Mouse (Mus musculus): Measurements from ENCODE around the gene Arhgap27. TPM values are rescaled to one million over a fixed set of nuclear protein-coding genes. Genes with fewer than 3 reads are reported as not detected.
"Not testable (repeated sequence)": the region's sequence is repeated elsewhere in the genome, so short reads cannot be mapped to it uniquely, and the experiment has no call there.

The Arhgap27 gene
- polyA plus RNA-seq, 1 experiment from 2014 or later = 1.5 TPM

GRCm38 (mm10) chr11:103330651-103331319, 32.7 kb downstream of the Arhgap27 start:
- H3K27ac ChIP-seq (ENCODE audit: low read depth, low read length) = no peak overlapping the region
- no peak overlapping the region for H3K4me3 ChIP-seq (ENCODE audit: low read depth, low read length)
- no peak overlapping the region for H3K4me2 ChIP-seq (ENCODE audit: low read length)
- peaks cover 20% of the 10 kb centered on the region for H3K27me3 ChIP-seq (replicated peaks; ENCODE audit: control insufficient read depth, insufficient read depth, low read length)
- no peaks in the 10 kb centered on the region for H3K4me1 ChIP-seq (ENCODE audit: control insufficient read depth, insufficient read depth, low read length)
- no peaks in the 10 kb centered on the region for H3K36me3 ChIP-seq (ENCODE audit: control insufficient read depth, insufficient read depth, low read length)
- no peak for ATAC-seq
- H3K9ac ChIP-seq (ENCODE audit: low read length) = no peak overlapping the region
- WGBS = 77% methylated on average over 7 of the region's 7 CpGs
- DNase-seq (ENCODE audit: low spot score) = no peak
- no peaks in the 10 kb centered on the region for H3K9me3 ChIP-seq (replicated peaks; ENCODE audit: control insufficient read depth, low read length)

GRCm38 (mm10) chr11:103326950-103327349, 36.5 kb downstream of the Arhgap27 start:
- DNase-seq (ENCODE audit: low spot score) (peak; percentile 85), ATAC-seq (0 out of 2 replicates have a peak, but pooled peaks have one; percentile 38)
- Histone ChIP-seq H3K27ac (ENCODE audit: low read depth, low read length) (peak overlapping the region; percentile 16; the same call in 1 of the 2 replicates), H3K4me2 (ENCODE audit: low read length) (no peak overlapping the region), H3K4me3 (ENCODE audit: low read depth, low read length) (no peak overlapping the region), H3K9me3 (replicated peaks; ENCODE audit: control insufficient read depth, low read length) (no peaks in the 10 kb centered on the region), H3K9ac (ENCODE audit: low read length) (no peak overlapping the region), H3K36me3 (ENCODE audit: control insufficient read depth, insufficient read depth, low read length) (no peaks in the 10 kb centered on the region), H3K4me1 (ENCODE audit: control insufficient read depth, insufficient read depth, low read length) (no peaks in the 10 kb centered on the region; the same call in 1 of the 2 replicates), H3K27me3 (replicated peaks; ENCODE audit: control insufficient read depth, insufficient read depth, low read length) (no peaks in the 10 kb centered on the region)
- WGBS = 9% methylated on average over 5 of the region's 5 CpGs

- peaks cover 3% of the 10 kb centered on the region; the same call in 1 of the 2 replicates for H3K4me1 ChIP-seq (ENCODE audit: control insufficient read depth, insufficient read depth, low read length)
- no peak overlapping the region for H3K9ac ChIP-seq (ENCODE audit: low read length)
- H3K4me3 ChIP-seq (ENCODE audit: low read depth, low read length) = no peak overlapping the region
- H3K27me3 ChIP-seq (replicated peaks; ENCODE audit: control insufficient read depth, insufficient read depth, low read length) = no peaks in the 10 kb centered on the region
- no peak overlapping the region for H3K27ac ChIP-seq (ENCODE audit: low read depth, low read length)
- H3K4me2 ChIP-seq (ENCODE audit: low read length) = peak overlapping the region; percentile 1; the same call in 1 of the 2 replicates
- no peaks in the 10 kb centered on the region for H3K9me3 ChIP-seq (replicated peaks; ENCODE audit: control insufficient read depth, low read length)
- 11% methylated on average over 8 of the region's 8 CpGs for WGBS
- ATAC-seq = peak; percentile 55; the same call in 1 of the 2 replicates
- H3K36me3 ChIP-seq (ENCODE audit: control insufficient read depth, insufficient read depth, low read length) = no peaks in the 10 kb centered on the region
- peak; percentile 85 for DNase-seq (ENCODE audit: low spot score)
Observed at GRCm38 (mm10) chr11:103325172-103325571, 38.3 kb downstream of the Arhgap27 start.

- no peaks in the 10 kb centered on the region for H3K9me3 ChIP-seq (replicated peaks; ENCODE audit: control insufficient read depth, low read length)
- 37% methylated on average over 13 of the region's 13 CpGs for WGBS
- no peaks in the 10 kb centered on the region for H3K36me3 ChIP-seq (ENCODE audit: control insufficient read depth, insufficient read depth, low read length)
- peak overlapping the region; percentile 1; the same call in 1 of the 2 replicates for H3K4me2 ChIP-seq (ENCODE audit: low read length)
- H3K9ac ChIP-seq (ENCODE audit: low read length) = no peak overlapping the region
- peaks cover 3% of the 10 kb centered on the region; the same call in 1 of the 2 replicates for H3K4me1 ChIP-seq (ENCODE audit: control insufficient read depth, insufficient read depth, low read length)
- no peak overlapping the region for H3K27ac ChIP-seq (ENCODE audit: low read depth, low read length)
- peak; percentile 41; the same call in 1 of the 2 replicates for ATAC-seq
- no peaks in the 10 kb centered on the region for H3K27me3 ChIP-seq (replicated peaks; ENCODE audit: control insufficient read depth, insufficient read depth, low read length)
- no peak overlapping the region for H3K4me3 ChIP-seq (ENCODE audit: low read depth, low read length)
- peak; percentile 21 for DNase-seq (ENCODE audit: low spot score)
Observed at GRCm38 (mm10) chr11:103324723-103325122, 38.8 kb downstream of the Arhgap27 start.

GRCm38 (mm10) chr11:103322832-103323231, 40.7 kb downstream of the Arhgap27 start:
- H3K36me3 ChIP-seq (ENCODE audit: control insufficient read depth, insufficient read depth, low read length); DNase-seq (ENCODE audit: low spot score); H3K9ac ChIP-seq (ENCODE audit: low read length); H3K4me2 ChIP-seq (ENCODE audit: low read length); H3K4me1 ChIP-seq (ENCODE audit: control insufficient read depth, insufficient read depth, low read length); H3K27ac ChIP-seq (ENCODE audit: low read depth, low read length); ATAC-seq; H3K4me3 ChIP-seq (ENCODE audit: low read depth, low read length); H3K9me3 ChIP-seq (replicated peaks; ENCODE audit: control insufficient read depth, low read length); H3K27me3 ChIP-seq (replicated peaks; ENCODE audit: control insufficient read depth, insufficient read depth, low read length): not testable (repeated sequence)
- WGBS = 41% methylated on average over 4 of the region's 4 CpGs

- no peak for ATAC-seq
- H3K27me3 ChIP-seq (replicated peaks; ENCODE audit: control insufficient read depth, insufficient read depth, low read length) = no peaks in the 10 kb centered on the region
- no peak overlapping the region for H3K4me2 ChIP-seq (ENCODE audit: low read length)
- 38% methylated on average over 4 of the region's 4 CpGs for WGBS
- H3K9ac ChIP-seq (ENCODE audit: low read length) = no peak overlapping the region
- peak; percentile 71 for DNase-seq (ENCODE audit: low spot score)
- H3K4me1 ChIP-seq (ENCODE audit: control insufficient read depth, insufficient read depth, low read length) = peaks cover 3% of the 10 kb centered on the region; the same call in 1 of the 2 replicates
- no peak overlapping the region for H3K4me3 ChIP-seq (ENCODE audit: low read depth, low read length)
- H3K36me3 ChIP-seq (ENCODE audit: control insufficient read depth, insufficient read depth, low read length) = no peaks in the 10 kb centered on the region
- no peak overlapping the region for H3K27ac ChIP-seq (ENCODE audit: low read depth, low read length)
- no peaks in the 10 kb centered on the region for H3K9me3 ChIP-seq (replicated peaks; ENCODE audit: control insufficient read depth, low read length)
Observed at GRCm38 (mm10) chr11:103320646-103321045, 42.8 kb downstream of the Arhgap27 start.

GRCm38 (mm10) chr11:103320196-103320595, 43.3 kb downstream of the Arhgap27 start:
- Histone ChIP-seq H3K4me1 (ENCODE audit: control insufficient read depth, insufficient read depth, low read length) (peaks cover 3% of the 10 kb centered on the region; the same call in 1 of the 2 replicates), H3K4me2 (ENCODE audit: low read length) (no peak overlapping the region), H3K9ac (ENCODE audit: low read length) (no peak overlapping the region), H3K36me3 (ENCODE audit: control insufficient read depth, insufficient read depth, low read length) (no peaks in the 10 kb centered on the region), H3K27ac (ENCODE audit: low read depth, low read length) (no peak overlapping the region), H3K27me3 (replicated peaks; ENCODE audit: control insufficient read depth, insufficient read depth, low read length) (no peaks in the 10 kb centered on the region), H3K4me3 (ENCODE audit: low read depth, low read length) (no peak overlapping the region), H3K9me3 (replicated peaks; ENCODE audit: control insufficient read depth, low read length) (no peaks in the 10 kb centered on the region)
- ATAC-seq (no peak), DNase-seq (ENCODE audit: low spot score) (no peak)
- 86% methylated on average over 8 of the region's 8 CpGs for WGBS

GRCm38 (mm10) chr11:103318042-103318441, 45.5 kb downstream of the Arhgap27 start:
- Histone ChIP-seq H3K4me2 (ENCODE audit: low read length) (no peak overlapping the region), H3K36me3 (ENCODE audit: control insufficient read depth, insufficient read depth, low read length) (no peaks in the 10 kb centered on the region), H3K9me3 (replicated peaks; ENCODE audit: control insufficient read depth, low read length) (no peaks in the 10 kb centered on the region), H3K27me3 (replicated peaks; ENCODE audit: control insufficient read depth, insufficient read depth, low read length) (no peaks in the 10 kb centered on the region), H3K4me3 (ENCODE audit: low read depth, low read length) (no peak overlapping the region), H3K9ac (ENCODE audit: low read length) (no peak overlapping the region), H3K27ac (ENCODE audit: low read depth, low read length) (no peak overlapping the region), H3K4me1 (ENCODE audit: control insufficient read depth, insufficient read depth, low read length) (peaks cover 3% of the 10 kb centered on the region; the same call in 1 of the 2 replicates)
- no peak for ATAC-seq
- 74% methylated on average over 1 of the region's 1 CpGs for WGBS
- DNase-seq (ENCODE audit: low spot score) = no peak

- H3K9ac ChIP-seq (ENCODE audit: low read length) = no peak overlapping the region
- 81% methylated on average over 5 of the region's 5 CpGs for WGBS
- no peak overlapping the region for H3K27ac ChIP-seq (ENCODE audit: low read depth, low read length)
- no peak overlapping the region for H3K4me3 ChIP-seq (ENCODE audit: low read depth, low read length)
- no peaks in the 10 kb centered on the region for H3K36me3 ChIP-seq (ENCODE audit: control insufficient read depth, insufficient read depth, low read length)
- no peak overlapping the region for H3K4me2 ChIP-seq (ENCODE audit: low read length)
- H3K9me3 ChIP-seq (replicated peaks; ENCODE audit: control insufficient read depth, low read length) = no peaks in the 10 kb centered on the region
- ATAC-seq (no peak), DNase-seq (ENCODE audit: low spot score) (no peak)
- peaks cover under 1% of the 10 kb centered on the region; the same call in 1 of the 2 replicates for H3K4me1 ChIP-seq (ENCODE audit: control insufficient read depth, insufficient read depth, low read length)
- no peaks in the 10 kb centered on the region for H3K27me3 ChIP-seq (replicated peaks; ENCODE audit: control insufficient read depth, insufficient read depth, low read length)
Observed at GRCm38 (mm10) chr11:103315379-103315778, 48.1 kb downstream of the Arhgap27 start.
